Mouse (Mus musculus): ENCODE data around the gene Tmem101.

GRCm38 (mm10) chr11:102142355-102142754 lies 13.8 kb downstream of the Tmem101 start:
- TF ChIP-seq CTCF (conservative IDR thresholded peaks at IDR 0.05 in 1 of 2, IDR thresholded peaks at IDR 0.05 in 1 of 2; ENCODE audit: low read depth in 2 of 2, low read length in 2 of 2) (no peak), KAT2A (IDR thresholded peaks at IDR 0.05; ENCODE audit: insufficient replicate concordance, low read length) (no peak), MAX (IDR thresholded peaks at IDR 0.05; ENCODE audit: low read length) (no peak), ZC3H11A (IDR thresholded peaks at IDR 0.05; ENCODE audit: low read depth, low read length) (no peak), TCF12 (IDR thresholded peaks at IDR 0.05; ENCODE audit: low read depth, low read length) (no peak), TBP (conservative IDR thresholded peaks at IDR 0.05; ENCODE audit: low read depth, low read length) (no peak), POLR2A (IDR thresholded peaks at IDR 0.05; ENCODE audit: low read depth, low read length) (no peak), MEF2A (IDR thresholded peaks at IDR 0.05; ENCODE audit: borderline replicate concordance, low read depth, low read length) (no peak), BHLHE40 (IDR thresholded peaks at IDR 0.05; ENCODE audit: low read depth, low read length) (no peak), UBTF (IDR thresholded peaks at IDR 0.05; ENCODE audit: low read depth, low read length) (no peak), E2F4 (IDR thresholded peaks at IDR 0.05; ENCODE audit: insufficient replicate concordance, low read depth, low read length) (no peak), RCOR1 (conservative IDR thresholded peaks at IDR 0.05; ENCODE audit: low read depth, low read length) (no peak)
